Mouse (Mus musculus) liver, embryonic 14.5 days (tissue): ENCODE measurements around the gene Ly6c1.

ENCODE experiments used
- CTCF ChIP-seq: IDR thresholded peaks from 2 replicates; pipeline ENCODE4 v1.5.1; 2016; ENCODE audit warnings: antibody characterized with exemption, low read depth, control low read depth
- EP300 ChIP-seq: IDR thresholded peaks from 2 replicates; pipeline ENCODE4 v1.6.1; 2016; ENCODE audit warnings: antibody characterized with exemption, low read depth

- TF ChIP-seq CTCF = no peak
- no peak for TF ChIP-seq EP300
Measured at GRCm38 (mm10) chr15:75069965-75070364, 21.3 kb upstream of the Ly6c1 start.
